Mouse (Mus musculus): ENCODE measurements around the gene Dera. TPM values are rescaled to one million over a fixed set of nuclear protein-coding genes. Genes with fewer than 3 reads are reported as not detected.

Dera gene
- polyA plus RNA-seq, 1 experiment, result 1.2 TPM

DNA sequence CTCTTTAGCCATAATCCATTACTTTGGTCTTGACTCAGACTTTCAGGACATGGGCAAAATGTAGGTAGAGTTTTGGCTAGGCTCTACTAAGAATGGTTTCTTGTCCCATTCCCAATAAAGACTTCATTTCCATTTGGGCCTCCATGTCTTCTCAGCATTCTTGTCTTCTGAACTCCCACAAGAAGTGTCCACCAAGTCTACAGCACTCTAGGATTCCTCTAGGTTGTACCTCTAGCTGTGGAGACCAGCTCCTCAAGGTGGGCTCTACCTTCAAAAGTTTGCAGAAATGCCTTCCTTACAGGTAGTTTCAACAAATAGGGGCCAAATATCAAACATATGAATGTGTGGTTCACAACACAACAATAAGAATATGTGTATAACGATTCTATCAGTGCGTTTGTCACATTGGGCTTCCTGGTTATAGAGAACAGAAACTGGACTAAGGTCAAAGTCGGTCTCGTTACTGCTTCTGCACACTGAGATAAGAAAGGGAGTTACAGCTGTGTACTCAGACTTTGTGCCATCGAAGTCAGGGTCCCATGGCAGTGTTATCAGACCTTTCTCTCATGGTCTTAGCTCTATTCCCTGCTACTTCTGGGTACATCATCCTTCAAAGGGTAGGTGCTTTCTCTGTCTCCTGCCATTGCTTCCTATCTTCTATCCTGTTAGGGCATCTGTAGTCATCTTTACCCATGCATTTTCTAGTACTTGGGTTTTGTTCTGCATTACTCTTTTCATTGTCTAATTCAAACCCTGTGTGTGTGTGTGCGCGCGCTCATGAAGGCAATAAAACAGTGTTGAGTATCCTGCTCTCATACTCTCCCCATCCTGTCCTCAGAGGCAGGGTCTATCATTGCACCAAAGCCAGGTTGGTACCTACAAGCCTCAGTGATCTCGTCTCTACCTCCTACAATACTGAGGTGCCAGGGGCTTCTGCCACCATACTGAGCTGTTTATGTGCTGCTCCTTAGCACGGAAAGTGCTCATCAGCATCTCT, 103.2 kb downstream of the Dera start:
- H3K4me1 ChIP-seq (ENCODE audit: control insufficient read depth), result no peaks in the 10 kb centered on the region
- TF ChIP-seq GATA1 (IDR thresholded peaks at IDR 0.05; ENCODE audit: low read length) (no peak), TAL1 (IDR thresholded peaks at IDR 0.05; ENCODE audit: low read length) (no peak)
- no peaks in the 10 kb centered on the region for H3K36me3 ChIP-seq (ENCODE audit: control insufficient read depth)
- H3K9me3 ChIP-seq (ENCODE audit: control insufficient read depth, low read length), result peaks cover 7% of the 10 kb centered on the region
- H3K27me3 ChIP-seq (ENCODE audit: control insufficient read depth), result no peaks in the 10 kb centered on the region
- H3K4me3 ChIP-seq (replicated peaks), result no peak overlapping the region

DNA sequence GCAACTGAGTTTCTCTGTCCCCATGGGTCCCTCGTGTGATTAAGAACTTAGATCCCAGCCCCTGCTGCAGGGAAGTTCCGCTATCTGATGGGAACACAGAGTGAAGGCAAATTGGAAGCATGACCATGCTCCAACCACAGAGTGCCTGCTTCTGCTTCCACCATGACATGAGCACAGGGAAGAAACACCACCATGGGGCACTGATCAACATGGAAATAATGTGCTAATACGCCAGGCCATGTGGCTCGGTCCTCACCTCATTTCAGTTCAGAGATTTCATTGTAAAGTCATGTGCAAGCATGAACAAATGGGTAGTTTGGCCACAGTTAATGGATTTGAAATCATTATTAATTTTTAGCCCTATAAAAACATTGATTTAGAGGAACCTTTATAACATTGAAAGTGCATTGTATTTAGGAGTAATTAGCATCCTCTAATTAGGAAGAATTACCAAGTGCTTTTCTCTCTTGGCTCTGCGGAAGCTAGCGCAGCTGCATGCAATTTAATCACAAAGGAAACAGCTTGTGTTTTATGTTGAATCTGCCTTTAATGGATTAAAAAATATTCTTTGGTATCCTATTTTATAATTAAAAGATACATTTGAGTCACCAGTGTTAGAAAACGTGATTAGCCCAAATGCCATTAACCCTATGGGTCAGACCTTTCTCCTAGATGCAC, 115.7 kb downstream of the Dera start:
- no peak overlapping the region for H3K4me3 ChIP-seq (replicated peaks)
- no peaks in the 10 kb centered on the region for H3K4me1 ChIP-seq (ENCODE audit: control insufficient read depth)
- TF ChIP-seq TAL1 (IDR thresholded peaks at IDR 0.05; ENCODE audit: low read length) (no peak), GATA1 (IDR thresholded peaks at IDR 0.05; ENCODE audit: low read length) (no peak)
- H3K9me3 ChIP-seq (ENCODE audit: control insufficient read depth, low read length), result peaks cover 3% of the 10 kb centered on the region; the same call in 1 of the 2 replicates
- H3K36me3 ChIP-seq (ENCODE audit: control insufficient read depth), result no peaks in the 10 kb centered on the region
- no peaks in the 10 kb centered on the region for H3K27me3 ChIP-seq (ENCODE audit: control insufficient read depth)

DNA sequence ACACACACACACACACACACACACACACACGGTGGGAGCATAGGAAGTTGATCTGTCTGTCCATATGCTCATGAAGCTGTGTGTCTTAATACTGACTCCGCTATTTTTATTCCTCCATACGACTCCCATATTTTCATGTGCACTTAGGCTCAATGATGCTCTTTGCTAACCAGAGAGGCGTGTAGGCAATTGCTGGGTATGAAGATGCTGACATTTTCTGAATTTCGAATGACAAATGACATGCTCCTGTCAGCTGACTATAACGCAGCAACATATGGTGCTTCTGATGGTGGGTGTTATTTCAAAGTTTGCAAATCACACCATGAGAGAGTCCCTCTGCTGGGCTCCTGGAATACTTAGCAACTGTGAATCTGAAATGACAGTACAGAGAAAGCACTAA, 116.3 kb downstream of the Dera start:
- peaks cover 3% of the 10 kb centered on the region; the same call in 1 of the 2 replicates for H3K9me3 ChIP-seq (ENCODE audit: control insufficient read depth, low read length)
- TF ChIP-seq TAL1 (IDR thresholded peaks at IDR 0.05; ENCODE audit: low read length) (no peak), GATA1 (IDR thresholded peaks at IDR 0.05; ENCODE audit: low read length) (no peak)
- no peaks in the 10 kb centered on the region for H3K27me3 ChIP-seq (ENCODE audit: control insufficient read depth)
- H3K36me3 ChIP-seq (ENCODE audit: control insufficient read depth), result no peaks in the 10 kb centered on the region
- H3K4me3 ChIP-seq (replicated peaks), result no peak overlapping the region
- no peaks in the 10 kb centered on the region for H3K4me1 ChIP-seq (ENCODE audit: control insufficient read depth)

DNA sequence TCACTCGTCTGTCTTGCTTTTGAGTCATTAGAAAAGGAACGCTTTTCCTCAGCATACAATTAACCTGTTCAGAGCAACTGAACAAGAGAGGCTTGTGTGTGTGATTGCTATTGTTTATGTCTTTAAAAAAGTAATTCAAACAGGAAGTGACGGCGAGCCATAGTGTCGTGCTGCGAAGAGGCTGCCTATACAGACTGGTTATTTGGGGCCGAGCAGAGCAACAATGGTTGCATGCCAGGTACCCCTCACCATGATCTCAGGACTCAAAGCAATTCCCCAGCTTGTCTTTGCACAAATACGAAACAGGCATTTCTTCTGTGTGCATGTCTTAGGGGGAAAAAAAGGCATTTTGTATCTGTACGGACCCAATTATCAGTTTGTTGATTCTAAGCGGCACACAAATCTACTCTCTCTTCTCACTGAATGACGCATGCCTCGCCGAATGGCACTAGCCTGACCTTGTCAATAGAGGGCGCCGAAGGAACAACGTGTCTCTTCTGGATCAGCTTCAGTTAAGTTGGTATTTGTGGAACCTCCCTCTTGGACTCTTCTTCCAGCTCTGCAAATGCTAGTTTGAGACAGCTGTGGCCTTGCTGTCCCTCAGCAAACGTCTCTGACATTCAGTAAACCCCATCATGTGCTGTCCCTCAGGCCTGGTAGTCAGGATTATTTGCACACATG, 117.8 kb downstream of the Dera start:
- no peaks in the 10 kb centered on the region for H3K36me3 ChIP-seq (ENCODE audit: control insufficient read depth)
- H3K4me1 ChIP-seq (ENCODE audit: control insufficient read depth), result no peaks in the 10 kb centered on the region
- no peak overlapping the region for H3K4me3 ChIP-seq (replicated peaks)
- H3K27me3 ChIP-seq (ENCODE audit: control insufficient read depth), result no peaks in the 10 kb centered on the region
- peaks cover 6% of the 10 kb centered on the region for H3K9me3 ChIP-seq (ENCODE audit: control insufficient read depth, low read length)
- TF ChIP-seq GATA1 (IDR thresholded peaks at IDR 0.05; ENCODE audit: low read length) (no peak), TAL1 (IDR thresholded peaks at IDR 0.05; ENCODE audit: low read length) (no peak)

DNA sequence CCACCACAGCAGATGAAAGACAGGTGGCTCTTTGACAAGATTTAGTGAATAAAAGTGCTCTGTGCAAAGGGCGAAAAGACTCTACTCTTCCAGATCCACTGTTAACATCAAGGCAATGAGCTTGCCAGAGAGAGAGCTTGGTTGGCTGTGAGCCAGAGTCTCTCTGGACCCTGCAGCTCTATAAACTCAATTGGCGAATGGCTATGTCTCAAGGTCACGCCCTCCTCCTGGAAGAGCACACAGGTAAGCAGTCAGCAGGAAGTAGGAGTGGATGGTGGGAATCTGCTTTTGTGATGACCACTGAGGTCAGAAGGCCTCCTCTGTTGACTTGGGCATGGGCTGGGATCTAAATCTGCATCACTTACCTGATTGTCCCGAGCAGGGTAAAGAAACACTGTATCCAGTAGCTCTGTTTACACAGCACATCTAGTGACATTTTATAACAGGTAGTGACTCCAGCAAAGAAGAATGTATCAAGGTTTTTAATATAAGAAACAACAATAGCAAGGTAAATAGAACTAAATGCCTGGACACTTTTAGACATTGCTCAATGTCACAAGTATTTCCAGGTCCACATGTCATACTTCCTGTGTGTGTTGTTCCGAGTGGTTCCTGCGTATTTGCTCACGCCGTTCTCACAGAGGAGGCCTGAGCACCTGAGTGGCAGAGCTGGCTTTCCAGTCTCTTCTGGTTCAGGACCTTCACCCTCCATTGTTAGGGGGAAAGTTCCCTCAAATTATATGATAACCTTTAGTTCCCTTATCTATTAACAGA, 120.3 kb downstream of the Dera start:
- H3K4me1 ChIP-seq (ENCODE audit: control insufficient read depth), result no peaks in the 10 kb centered on the region
- no peaks in the 10 kb centered on the region for H3K36me3 ChIP-seq (ENCODE audit: control insufficient read depth)
- TF ChIP-seq TAL1 (IDR thresholded peaks at IDR 0.05; ENCODE audit: low read length) (no peak), GATA1 (IDR thresholded peaks at IDR 0.05; ENCODE audit: low read length) (no peak)
- no peaks in the 10 kb centered on the region for H3K27me3 ChIP-seq (ENCODE audit: control insufficient read depth)
- H3K4me3 ChIP-seq (replicated peaks), result no peak overlapping the region
- peaks cover 12% of the 10 kb centered on the region for H3K9me3 ChIP-seq (ENCODE audit: control insufficient read depth, low read length)

DNA sequence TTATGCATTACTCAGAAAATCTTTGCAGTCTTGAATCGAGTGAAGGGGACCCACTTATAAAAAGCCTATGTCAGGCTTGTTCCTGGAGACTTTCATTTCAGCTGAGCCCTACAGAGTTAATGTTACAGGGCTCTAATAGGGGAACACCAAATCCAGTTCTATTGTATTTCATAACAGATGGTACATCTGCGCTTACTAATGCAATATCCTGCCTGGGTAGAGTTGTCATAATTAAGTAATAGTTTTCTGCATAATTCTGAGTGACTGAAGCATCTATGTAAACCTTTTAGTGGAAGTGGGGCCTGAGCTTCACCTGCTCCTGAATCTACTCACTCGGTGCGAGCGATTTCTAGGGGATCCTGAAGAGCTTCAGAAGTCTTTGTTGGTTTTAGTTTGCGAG, 131.3 kb downstream of the Dera start:
- Histone ChIP-seq H3K4me1 (ENCODE audit: control insufficient read depth) (no peaks in the 10 kb centered on the region), H3K9me3 (ENCODE audit: control insufficient read depth, low read length) (peaks cover 8% of the 10 kb centered on the region; the same call in 1 of the 2 replicates), H3K4me3 (replicated peaks) (no peak overlapping the region), H3K36me3 (ENCODE audit: control insufficient read depth) (no peaks in the 10 kb centered on the region), H3K27me3 (ENCODE audit: control insufficient read depth) (no peaks in the 10 kb centered on the region)
- no peak for TF ChIP-seq GATA1 (IDR thresholded peaks at IDR 0.05; ENCODE audit: low read length)
- TF ChIP-seq TAL1 (IDR thresholded peaks at IDR 0.05; ENCODE audit: low read length), result no peak

DNA sequence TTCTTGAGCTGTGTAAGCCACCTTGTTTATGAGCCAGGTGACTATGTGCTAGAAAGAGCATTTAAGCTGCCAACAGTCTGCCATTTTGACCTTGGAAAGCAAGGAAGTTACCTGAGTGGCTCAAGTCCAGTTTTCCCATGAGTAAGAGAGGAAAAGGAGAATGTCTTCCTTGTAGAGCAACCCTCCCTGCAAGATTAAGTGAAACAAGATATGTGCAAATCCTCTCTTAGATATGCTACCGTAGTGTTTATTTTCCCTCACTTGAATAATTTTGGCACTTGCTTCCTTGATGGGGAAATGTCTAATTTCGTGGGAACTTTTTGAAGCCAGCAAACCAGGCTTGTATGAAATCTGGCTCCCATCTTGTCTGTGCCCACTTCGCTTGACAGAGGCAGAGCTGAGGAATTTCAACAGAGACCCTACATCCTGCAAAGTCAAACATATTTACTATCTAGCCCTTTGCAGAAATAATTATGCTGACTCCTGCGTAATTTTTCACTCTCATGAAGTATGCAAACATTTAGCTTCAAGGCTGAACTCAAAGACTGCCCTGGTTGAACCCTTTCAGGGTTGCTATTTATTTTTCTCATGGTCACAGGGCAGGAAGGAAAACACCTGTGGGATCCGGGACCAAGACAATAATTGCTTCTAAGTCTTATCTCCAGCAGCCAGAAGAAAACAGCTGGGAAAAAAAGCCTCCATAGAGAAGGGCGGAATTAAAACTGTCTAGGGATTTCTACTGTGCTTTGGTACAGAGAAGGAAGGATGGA, 132.0 kb downstream of the Dera start:
- peaks cover 10% of the 10 kb centered on the region; the same call in 1 of the 2 replicates for H3K9me3 ChIP-seq (ENCODE audit: control insufficient read depth, low read length)
- H3K36me3 ChIP-seq (ENCODE audit: control insufficient read depth), result no peaks in the 10 kb centered on the region
- no peak overlapping the region for H3K4me3 ChIP-seq (replicated peaks)
- TF ChIP-seq TAL1 (IDR thresholded peaks at IDR 0.05; ENCODE audit: low read length) (no peak), GATA1 (IDR thresholded peaks at IDR 0.05; ENCODE audit: low read length) (no peak)
- H3K4me1 ChIP-seq (ENCODE audit: control insufficient read depth), result no peaks in the 10 kb centered on the region
- H3K27me3 ChIP-seq (ENCODE audit: control insufficient read depth), result no peaks in the 10 kb centered on the region

DNA sequence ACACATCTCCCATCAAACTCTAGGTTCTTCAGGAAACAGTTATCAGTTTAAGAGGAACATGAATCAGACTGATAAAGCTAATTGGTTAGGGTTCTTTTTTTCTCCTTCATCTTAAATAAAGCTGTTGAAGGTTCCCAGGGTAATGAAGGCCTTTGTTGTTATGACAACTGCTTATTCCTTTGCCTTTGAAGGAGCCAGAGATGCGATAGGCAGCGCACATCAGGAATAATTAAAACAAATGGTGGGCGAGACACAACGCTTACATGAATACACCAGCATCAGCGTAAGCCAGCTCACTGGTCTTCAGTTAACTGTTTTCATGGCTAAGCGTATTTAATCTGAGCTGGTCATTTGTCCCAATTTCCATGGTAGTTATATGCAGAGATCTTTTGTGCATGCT, 132.9 kb downstream of the Dera start:
- TF ChIP-seq TAL1 (IDR thresholded peaks at IDR 0.05; ENCODE audit: low read length), result no peak
- TF ChIP-seq GATA1 (IDR thresholded peaks at IDR 0.05; ENCODE audit: low read length), result no peak
- Histone ChIP-seq H3K36me3 (ENCODE audit: control insufficient read depth) (no peaks in the 10 kb centered on the region), H3K9me3 (ENCODE audit: control insufficient read depth, low read length) (peaks cover 10% of the 10 kb centered on the region; the same call in 1 of the 2 replicates), H3K4me3 (replicated peaks) (no peak overlapping the region), H3K4me1 (ENCODE audit: control insufficient read depth) (no peaks in the 10 kb centered on the region), H3K27me3 (ENCODE audit: control insufficient read depth) (no peaks in the 10 kb centered on the region)

Measured in erythroblast, embryonic 14.5 days (primary cell).